Mouse (Mus musculus) kidney, embryonic 15.5 days (tissue): ENCODE measurements at regions not wholly inside any gene's neighbourhood (a gene's known extent, or its start where the extent isn't known, plus 50 kb on each side); places are given as distances from the start of the nearest gene placed in this dataset.

Source experiments
- ATAC-seq: fragments of 200-750 bp; cut with Nextera tagmentation; replicated peaks from 2 replicates; pipeline ENCODE4 v1.8.0; 2017; ENCODE audit warnings: moderate TSS enrichment; ENCODE audit not compliant: low FRiP score
- H3K27ac ChIP-seq: fragments of 300-500 bp; sonication (generic); 2 replicates; pipeline ENCODE4 v1.5.1; 2015; ENCODE audit warnings: mild to moderate bottlenecking, inconsistent platforms
- H3K27me3 ChIP-seq: fragments of 300-500 bp; sonication (generic); 2 replicates; pipeline ENCODE4 v1.6.1; 2015; ENCODE audit warnings: inconsistent platforms
- H3K36me3 ChIP-seq: fragments of 300-500 bp; sonication (generic); 2 replicates; pipeline ENCODE4 v1.6.1; 2015; ENCODE audit warnings: inconsistent platforms
- H3K4me1 ChIP-seq: fragments of 300-500 bp; sonication (generic); 2 replicates; pipeline ENCODE4 v1.6.1; 2015; ENCODE audit warnings: inconsistent platforms
- H3K4me2 ChIP-seq: fragments of 300-500 bp; sonication (generic); 2 replicates; pipeline ENCODE4 v1.6.1; 2015; ENCODE audit warnings: moderate library complexity, mild to moderate bottlenecking, inconsistent platforms
- H3K4me3 ChIP-seq: fragments of 300-500 bp; sonication (generic); replicated peaks from 2 replicates; pipeline ENCODE4 v1.5.1; 2015; ENCODE audit warnings: mild to moderate bottlenecking, inconsistent platforms
- H3K9ac ChIP-seq: fragments of 300-500 bp; sonication (generic); 2 replicates; pipeline ENCODE4 v1.6.1; 2015; ENCODE audit warnings: mild to moderate bottlenecking, inconsistent platforms
- H3K9me3 ChIP-seq: fragments of 300-500 bp; sonication (generic); replicated peaks from 2 replicates; pipeline ENCODE4 v1.6.1; 2016; ENCODE audit warnings: inconsistent platforms
- WGBS: fragments of 180-500 bp; shearing (Covaris S2); methylation state at CpG from one replicate; pipeline ENCODE4 v1.1.7; 2015; ENCODE audit warnings: mixed read lengths; 5-methylcytosine and 5-hydroxymethylcytosine counted together

GRCm38 (mm10) chr13:51326128-51326527 is 82.3 kb upstream of the S1pr3 start:
- ATAC-seq = no peak
- no peaks in the 10 kb centered on the region for H3K27me3 ChIP-seq
- WGBS = 71% methylated on average over 5 of the region's 5 CpGs

GRCm38 (mm10) chr13:51328131-51328970 is 80.1 kb upstream of the S1pr3 start:
- 19% methylated on average over 15 of the region's 15 CpGs for WGBS
- Histone ChIP-seq H3K4me1 (peaks cover 29% of the 10 kb centered on the region), H3K9ac (no peak overlapping the region), H3K4me3 (no peak overlapping the region), H3K27me3 (no peaks in the 10 kb centered on the region), H3K9me3 (no peaks in the 10 kb centered on the region), H3K4me2 (peak overlapping the region; percentile 24; the same call in 1 of the 2 replicates), H3K27ac (peak overlapping the region; percentile 76), H3K36me3 (no peaks in the 10 kb centered on the region)
- peak; percentile 91 for ATAC-seq

More at GRCm38 (mm10) chr13:51326128-51326527, 82.3 kb upstream of the S1pr3 start:
- Histone ChIP-seq H3K27ac (no peak overlapping the region), H3K4me3 (no peak overlapping the region), H3K9ac (no peak overlapping the region), H3K4me1 (peaks cover 29% of the 10 kb centered on the region), H3K36me3 (no peaks in the 10 kb centered on the region), H3K4me2 (no peak overlapping the region), H3K9me3 (no peaks in the 10 kb centered on the region)

GRCm38 (mm10) chr13:51328971-51329346 is 79.5 kb upstream of the S1pr3 start:
- H3K27me3 ChIP-seq = no peaks in the 10 kb centered on the region
- H3K4me3 ChIP-seq = no peak overlapping the region
- H3K36me3 ChIP-seq = no peaks in the 10 kb centered on the region
- 41% methylated on average over 8 of the region's 8 CpGs for WGBS
- 0 out of 2 replicates have a peak overlapping the region, but pooled peaks have one; percentile 12 for H3K4me2 ChIP-seq
- peaks cover 29% of the 10 kb centered on the region for H3K4me1 ChIP-seq
- no peak overlapping the region for H3K9ac ChIP-seq
- no peaks in the 10 kb centered on the region for H3K9me3 ChIP-seq
- peak; percentile 16; the same call in 1 of the 2 replicates for ATAC-seq
- peak overlapping the region; percentile 76 for H3K27ac ChIP-seq

GRCm38 (mm10) chr13:51329717-51330116 is 78.7 kb upstream of the S1pr3 start:
- H3K9ac ChIP-seq = no peak overlapping the region
- peaks cover 29% of the 10 kb centered on the region for H3K4me1 ChIP-seq
- H3K27me3 ChIP-seq = no peaks in the 10 kb centered on the region

GRCm38 (mm10) chr13:51332271-51332670 is 76.2 kb upstream of the S1pr3 start:
- H3K4me3 ChIP-seq = no peak overlapping the region
- no peaks in the 10 kb centered on the region for H3K36me3 ChIP-seq
- no peaks in the 10 kb centered on the region for H3K27me3 ChIP-seq
- WGBS = 72% methylated on average over 7 of the region's 7 CpGs
- no peaks in the 10 kb centered on the region for H3K9me3 ChIP-seq
- H3K4me2 ChIP-seq = no peak overlapping the region
- peaks cover 20% of the 10 kb centered on the region for H3K4me1 ChIP-seq
- ATAC-seq = no peak
- H3K27ac ChIP-seq = no peak overlapping the region
- H3K9ac ChIP-seq = no peak overlapping the region

More at GRCm38 (mm10) chr13:51329717-51330116, 78.7 kb upstream of the S1pr3 start:
- no peak for ATAC-seq
- Histone ChIP-seq H3K9me3 (no peaks in the 10 kb centered on the region), H3K36me3 (no peaks in the 10 kb centered on the region), H3K4me3 (no peak overlapping the region), H3K4me2 (no peak overlapping the region), H3K27ac (no peak overlapping the region)

GRCm38 (mm10) chr13:51333481-51333880 is 75.0 kb upstream of the S1pr3 start:
- Histone ChIP-seq H3K27ac (no peak overlapping the region), H3K36me3 (no peaks in the 10 kb centered on the region), H3K4me3 (no peak overlapping the region), H3K9me3 (no peaks in the 10 kb centered on the region), H3K4me1 (peaks cover 12% of the 10 kb centered on the region), H3K27me3 (no peaks in the 10 kb centered on the region), H3K4me2 (no peak overlapping the region), H3K9ac (no peak overlapping the region)
- no peak for ATAC-seq
- WGBS = 84% methylated on average over 5 of the region's 5 CpGs

- ATAC-seq = no peak
- Histone ChIP-seq H3K27me3 (no peaks in the 10 kb centered on the region), H3K27ac (no peak overlapping the region), H3K4me1 (no peaks in the 10 kb centered on the region), H3K4me3 (no peak overlapping the region), H3K4me2 (no peak overlapping the region), H3K36me3 (no peaks in the 10 kb centered on the region), H3K9me3 (no peaks in the 10 kb centered on the region), H3K9ac (no peak overlapping the region)
- WGBS = 67% methylated on average over 5 of the region's 5 CpGs
Observed at GRCm38 (mm10) chr13:51336726-51337125, 71.7 kb upstream of the S1pr3 start.

GRCm38 (mm10) chr13:51337931-51338330 is 70.5 kb upstream of the S1pr3 start:
- Histone ChIP-seq H3K36me3 (no peaks in the 10 kb centered on the region), H3K9ac (no peak overlapping the region), H3K27ac (no peak overlapping the region), H3K4me2 (no peak overlapping the region), H3K4me1 (no peaks in the 10 kb centered on the region), H3K4me3 (no peak overlapping the region), H3K27me3 (no peaks in the 10 kb centered on the region), H3K9me3 (no peaks in the 10 kb centered on the region)
- 97% methylated on average over 16 of the region's 16 CpGs for WGBS
- ATAC-seq = no peak

- no peak overlapping the region for H3K27ac ChIP-seq
- no peak overlapping the region for H3K9ac ChIP-seq
- no peaks in the 10 kb centered on the region for H3K27me3 ChIP-seq
- H3K36me3 ChIP-seq = no peaks in the 10 kb centered on the region
- H3K9me3 ChIP-seq = no peaks in the 10 kb centered on the region
- H3K4me3 ChIP-seq = no peak overlapping the region
- no peak for ATAC-seq
- H3K4me2 ChIP-seq = no peak overlapping the region
- H3K4me1 ChIP-seq = peaks cover 20% of the 10 kb centered on the region
- WGBS = 79% methylated on average over 4 of the region's 4 CpGs
Observed at GRCm38 (mm10) chr13:51345321-51345720, 63.1 kb upstream of the S1pr3 start.

GRCm38 (mm10) chr13:51345839-51346550 is 62.4 kb upstream of the S1pr3 start:
- WGBS = 34% methylated on average over 8 of the region's 8 CpGs
- no peak overlapping the region for H3K9ac ChIP-seq
- H3K4me2 ChIP-seq = no peak overlapping the region
- peaks cover 20% of the 10 kb centered on the region for H3K4me1 ChIP-seq
- H3K27ac ChIP-seq = no peak overlapping the region
- no peak for ATAC-seq
- H3K36me3 ChIP-seq = no peaks in the 10 kb centered on the region
- H3K9me3 ChIP-seq = no peaks in the 10 kb centered on the region
- no peak overlapping the region for H3K4me3 ChIP-seq
- no peaks in the 10 kb centered on the region for H3K27me3 ChIP-seq

- WGBS = 50% methylated on average over 4 of the region's 4 CpGs
- H3K9ac ChIP-seq = no peak overlapping the region
- H3K4me2 ChIP-seq = no peak overlapping the region
- ATAC-seq = no peak
- H3K27me3 ChIP-seq = no peaks in the 10 kb centered on the region
- H3K9me3 ChIP-seq = no peaks in the 10 kb centered on the region
- peaks cover 20% of the 10 kb centered on the region for H3K4me1 ChIP-seq
- H3K36me3 ChIP-seq = no peaks in the 10 kb centered on the region
- H3K4me3 ChIP-seq = no peak overlapping the region
- H3K27ac ChIP-seq = no peak overlapping the region
Observed at GRCm38 (mm10) chr13:51348707-51349106, 59.7 kb upstream of the S1pr3 start.

GRCm38 (mm10) chr13:51349818-51350551 is 58.5 kb upstream of the S1pr3 start:
- WGBS = 73% methylated on average over 11 of the region's 11 CpGs
- H3K9me3 ChIP-seq = no peaks in the 10 kb centered on the region
- H3K27me3 ChIP-seq = no peaks in the 10 kb centered on the region
- H3K4me3 ChIP-seq = no peak overlapping the region
- no peaks in the 10 kb centered on the region for H3K36me3 ChIP-seq
- peaks cover 20% of the 10 kb centered on the region for H3K4me1 ChIP-seq
- no peak overlapping the region for H3K9ac ChIP-seq
- ATAC-seq = no peak
- peak overlapping the region; percentile 22; the same call in 1 of the 2 replicates for H3K27ac ChIP-seq
- no peak overlapping the region for H3K4me2 ChIP-seq
